Mouse (Mus musculus) embryonic facial prominence, embryonic 14.5 days (tissue): ENCODE data around the gene Lgals8. TPM values are rescaled to one million over a fixed set of nuclear protein-coding genes. Genes with fewer than 3 reads are reported as not detected.
"Not testable (repeated sequence)": the region's sequence is repeated elsewhere in the genome, so short reads cannot be mapped to it uniquely, and the experiment has no call there.

Source experiments
- ATAC-seq: fragments of 200-750 bp; cut with Nextera tagmentation; 2 replicates; pipeline ENCODE4 v1.8.0; 2017; ENCODE audit warnings: low read depth, moderate number of reproducible peaks, moderate TSS enrichment
- DNase-seq: peaks from one replicate; pipeline ENCODE4 v3.0.0-alpha.2; 2015; ENCODE audit warnings: low spot score
- H3K27ac ChIP-seq: fragments of 300-500 bp; sonication (generic); replicated peaks from 2 replicates; pipeline ENCODE4 v1.5.1; 2014; ENCODE audit warnings: low read depth, mild to moderate bottlenecking, low read length, moderate library complexity
- H3K27me3 ChIP-seq: fragments of 300-500 bp; sonication (generic); replicated peaks from 2 replicates; pipeline ENCODE4 v1.6.1; 2014; ENCODE audit warnings: low read length; ENCODE audit not compliant: control insufficient read depth, insufficient read depth
- H3K36me3 ChIP-seq: fragments of 300-500 bp; sonication (generic); 2 replicates; pipeline ENCODE4 v1.6.1; 2014; ENCODE audit warnings: low read length, mixed read lengths; ENCODE audit not compliant: control insufficient read depth, insufficient read depth
- H3K4me1 ChIP-seq: fragments of 300-500 bp; sonication (generic); 2 replicates; pipeline ENCODE4 v1.6.1; 2014; ENCODE audit warnings: antibody characterized with exemption, low read length; ENCODE audit not compliant: control insufficient read depth, insufficient read depth
- H3K4me2 ChIP-seq: fragments of 300-500 bp; sonication (generic); 2 replicates; pipeline ENCODE4 v1.6.1; 2014; ENCODE audit warnings: low read depth, mild to moderate bottlenecking, low read length, moderate library complexity, mixed read lengths
- H3K4me3 ChIP-seq: fragments of 300-500 bp; sonication (generic); 2 replicates; pipeline ENCODE4 v1.5.1; 2014; ENCODE audit warnings: low read depth, mild to moderate bottlenecking, low read length
- H3K9ac ChIP-seq: fragments of 300-500 bp; sonication (generic); 2 replicates; pipeline ENCODE4 v1.6.1; 2014; ENCODE audit warnings: low read depth, mild to moderate bottlenecking, low read length, moderate library complexity, mixed read lengths
- H3K9me3 ChIP-seq: fragments of 300-500 bp; sonication (generic); 2 replicates; pipeline ENCODE4 v1.6.1; 2016; ENCODE audit warnings: low read length; ENCODE audit not compliant: control insufficient read depth
- WGBS: fragments of 180-500 bp; shearing (Covaris S2); extraction: QIAGEN DNeasy Blood & Tissue Kit; methylation state at CpG from one replicate; pipeline ENCODE4 v1.1.7; 2014; 5-methylcytosine and 5-hydroxymethylcytosine counted together
- polyA plus RNA-seq: library from polyadenylated mRNA; unstranded; fragments of >200 nt; fragmentation: Nextera tagmentation; extraction: Ambion mirVana; gene quantifications from 2 replicates; pipeline ENCODE4 v1.2.1, GENCODE M21; 2014

The Lgals8 gene
- polyA plus RNA-seq, 1 experiment from 2014 or later: 22.5 TPM

DNA sequence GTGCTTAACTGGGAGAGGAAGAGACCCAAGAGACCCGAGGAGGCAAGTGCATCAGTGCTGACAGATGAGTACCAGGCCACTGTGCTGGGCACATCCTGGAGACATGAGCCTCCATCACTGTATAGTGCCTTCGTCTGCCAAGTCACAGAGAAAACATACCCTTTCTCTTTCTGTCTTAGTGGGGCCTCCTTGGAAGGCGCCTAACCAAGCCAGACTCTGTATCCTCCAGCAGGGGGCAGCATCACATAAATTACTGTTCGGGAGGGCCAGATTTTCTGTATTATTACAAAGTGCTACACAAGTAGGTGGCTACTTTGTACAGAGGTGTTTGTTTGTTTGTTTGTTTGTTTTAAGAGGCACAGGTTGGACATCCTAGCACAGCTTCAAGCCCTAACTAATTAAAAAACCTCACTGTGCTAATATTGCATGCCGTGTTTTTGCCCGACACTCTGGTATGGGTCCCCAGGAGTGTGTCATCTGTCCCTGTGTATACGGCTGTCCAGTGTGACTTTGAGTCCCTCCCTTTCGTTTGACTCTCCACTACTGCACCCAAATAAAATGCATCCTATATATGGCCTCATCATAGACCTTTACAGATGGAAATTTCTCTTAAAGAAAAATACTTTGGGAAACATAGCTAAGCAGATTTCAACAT is 9.1 kb upstream of the Lgals8 start:
- WGBS: 34% methylated on average over 8 of the region's 8 CpGs
- Histone ChIP-seq H3K4me3 (no peak overlapping the region), H3K9ac (no peak overlapping the region), H3K4me1 (no peaks in the 10 kb centered on the region), H3K4me2 (no peak overlapping the region), H3K27ac (no peak overlapping the region), H3K9me3 (no peaks in the 10 kb centered on the region), H3K27me3 (no peaks in the 10 kb centered on the region), H3K36me3 (no peaks in the 10 kb centered on the region)
- ATAC-seq (peak; percentile 75), DNase-seq (peak; percentile 77)

DNA sequence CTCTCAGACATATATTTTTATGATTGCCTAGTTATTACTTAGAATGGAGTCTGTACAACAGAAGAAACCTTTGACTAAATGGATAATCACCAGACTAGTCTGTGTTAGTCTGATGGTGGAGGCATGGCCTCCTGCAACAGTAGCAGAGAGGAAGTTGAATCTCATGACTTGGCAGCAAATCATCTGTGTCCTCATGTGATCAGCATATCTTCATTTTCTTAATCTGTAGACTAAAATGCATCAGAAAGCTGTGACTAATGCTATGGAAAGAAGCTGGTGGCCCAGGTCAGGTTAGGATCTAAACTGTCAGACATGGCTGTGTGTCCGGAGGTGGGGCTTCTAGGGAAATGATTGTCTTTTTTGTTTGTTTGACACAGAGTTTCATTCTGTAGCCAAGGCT is 3.7 kb upstream of the Lgals8 start:
- H3K27ac ChIP-seq: no peak overlapping the region
- no peaks in the 10 kb centered on the region for H3K4me1 ChIP-seq
- no peak overlapping the region for H3K4me2 ChIP-seq
- no peak overlapping the region for H3K9ac ChIP-seq
- ATAC-seq (no peak), DNase-seq (no peak)
- no peaks in the 10 kb centered on the region for H3K36me3 ChIP-seq
- H3K9me3 ChIP-seq: no peaks in the 10 kb centered on the region
- H3K27me3 ChIP-seq: no peaks in the 10 kb centered on the region
- no peak overlapping the region for H3K4me3 ChIP-seq
- WGBS: 86% methylated on average over 1 of the region's 1 CpGs

DNA sequence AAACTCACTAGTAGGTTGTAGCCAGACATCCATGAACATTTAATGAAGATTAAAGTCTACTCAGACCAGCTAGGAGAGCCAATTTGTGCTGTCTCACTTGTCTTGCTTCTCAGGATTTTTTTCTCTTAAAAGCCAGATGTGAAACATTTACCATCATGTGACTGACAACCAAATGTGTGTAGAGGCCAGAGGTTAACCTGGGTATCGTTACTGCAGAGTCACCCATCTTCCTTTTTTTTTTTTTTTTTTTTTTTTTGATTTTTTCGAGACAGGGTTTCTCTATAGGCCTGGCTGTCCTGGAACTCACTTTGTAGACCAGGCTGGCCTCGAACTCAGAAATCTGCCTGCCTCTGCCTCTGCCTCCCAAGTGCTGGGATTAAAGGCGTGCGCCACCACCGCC is 585 bp downstream of the Lgals8 start:
- not testable (repeated sequence) for H3K9me3 ChIP-seq, H3K36me3 ChIP-seq, ATAC-seq, H3K27ac ChIP-seq, H3K4me1 ChIP-seq, H3K9ac ChIP-seq, H3K4me2 ChIP-seq, DNase-seq, H3K4me3 ChIP-seq, H3K27me3 ChIP-seq
- 77% methylated on average over 6 of the region's 6 CpGs for WGBS

DNA sequence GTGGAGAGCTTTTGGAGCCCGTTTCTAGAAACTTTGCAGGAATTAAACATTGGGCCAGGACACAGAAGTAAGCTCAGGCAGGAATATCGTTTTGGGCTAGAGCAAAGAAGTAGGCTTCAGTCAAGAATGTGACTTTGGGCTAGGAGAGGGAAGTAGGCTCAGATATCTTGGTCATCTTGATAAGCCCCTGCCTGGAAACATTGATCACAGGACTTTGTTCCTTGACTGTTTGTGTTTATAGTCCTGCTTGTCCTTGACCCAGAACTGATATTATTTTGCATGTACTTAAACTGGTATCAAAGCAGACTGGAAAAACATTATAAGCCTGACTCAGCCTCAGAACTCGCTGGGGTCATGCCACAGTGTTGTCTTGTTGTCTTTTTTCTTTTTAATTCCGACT is 2.1 kb downstream of the Lgals8 start:
- no peak overlapping the region for H3K27ac ChIP-seq
- H3K4me2 ChIP-seq: no peak overlapping the region
- no peaks in the 10 kb centered on the region for H3K4me1 ChIP-seq
- H3K9me3 ChIP-seq: no peaks in the 10 kb centered on the region
- no peaks in the 10 kb centered on the region for H3K36me3 ChIP-seq
- no peak for DNase-seq
- H3K9ac ChIP-seq: no peak overlapping the region
- no peak overlapping the region for H3K4me3 ChIP-seq
- H3K27me3 ChIP-seq: no peaks in the 10 kb centered on the region
- ATAC-seq: no peak
- WGBS: 76% methylated on average over 4 of the region's 4 CpGs

DNA sequence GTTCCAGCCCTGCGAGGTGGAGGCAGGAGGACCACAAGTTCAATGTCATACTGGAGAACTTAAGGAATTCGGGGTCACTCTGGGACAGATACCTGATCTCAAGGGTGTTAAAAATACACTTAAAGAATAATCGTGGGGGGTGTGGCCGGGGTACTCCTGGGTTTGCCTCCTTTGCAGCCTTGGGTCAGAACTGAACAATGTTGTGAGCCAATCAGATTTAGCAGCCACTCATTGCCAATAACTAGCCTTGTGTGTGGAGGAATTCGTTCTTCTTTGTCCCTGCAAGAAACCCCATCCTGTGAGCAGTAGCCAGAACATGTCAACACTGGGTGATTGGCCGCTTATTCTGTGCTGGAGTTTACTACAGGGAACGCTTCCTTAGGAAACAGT is 3.0 kb downstream of the Lgals8 start:
- Histone ChIP-seq H3K36me3 (no peaks in the 10 kb centered on the region), H3K27me3 (no peaks in the 10 kb centered on the region), H3K4me3 (peak overlapping the region; percentile 78), H3K9ac (peak overlapping the region; percentile 85), H3K27ac (peak overlapping the region; percentile 59; the same call in 1 of the 2 replicates), H3K4me1 (no peaks in the 10 kb centered on the region), H3K4me2 (peak overlapping the region; percentile 88), H3K9me3 (no peaks in the 10 kb centered on the region)
- WGBS: 2% methylated on average over 7 of the region's 7 CpGs
- ATAC-seq (peak; percentile 27), DNase-seq (peak; percentile 26)

DNA sequence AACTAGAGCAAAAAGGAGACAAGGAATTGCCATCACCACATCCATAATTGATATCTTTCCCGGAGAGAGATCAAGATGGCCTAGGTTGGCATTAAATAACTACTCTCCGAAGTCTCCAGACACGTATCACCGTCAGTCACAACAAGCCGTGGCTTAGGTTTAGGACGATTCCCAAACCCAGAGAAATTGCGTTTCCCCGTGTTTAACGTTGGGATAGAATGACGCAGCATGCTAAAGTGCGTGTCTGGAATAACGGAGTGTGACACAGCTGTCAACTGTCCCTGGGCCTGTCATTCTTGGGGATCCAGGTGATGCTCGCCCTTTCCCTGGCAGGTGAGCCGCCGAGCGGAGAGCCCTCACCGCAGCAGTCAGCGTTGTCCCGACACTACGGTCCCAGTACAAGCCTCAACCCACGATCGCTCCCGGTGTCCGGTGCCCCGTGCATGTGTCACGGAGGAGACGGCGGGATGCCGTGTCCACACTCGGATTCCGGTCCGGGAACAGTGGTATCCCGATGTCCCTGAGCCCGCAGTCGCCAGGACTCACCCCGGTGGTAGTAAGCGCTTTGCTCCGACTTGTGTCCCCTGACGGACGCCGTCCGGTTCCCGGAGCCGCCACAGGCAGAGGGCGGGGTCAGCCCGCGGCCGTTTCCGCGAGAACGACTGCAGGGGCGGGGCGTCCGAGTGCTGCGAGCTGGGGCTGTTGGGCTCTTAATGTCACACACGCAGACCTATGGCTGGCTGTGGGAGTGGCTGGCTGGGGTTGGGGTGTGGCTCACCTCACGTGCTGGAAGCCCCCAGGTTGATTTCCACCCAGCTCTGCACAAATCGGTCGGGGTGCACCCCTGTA is 3.6 kb downstream of the Lgals8 start:
- Histone ChIP-seq H3K36me3 (0 out of 2 replicates have a peak, but pooled peaks cover under 1% of the 10 kb centered on the region), H3K4me1 (no peaks in the 10 kb centered on the region), H3K4me2 (peak overlapping the region; percentile 88), H3K9me3 (no peaks in the 10 kb centered on the region), H3K27me3 (no peaks in the 10 kb centered on the region), H3K4me3 (peak overlapping the region; percentile 78), H3K27ac (peak overlapping the region; percentile 59), H3K9ac (peak overlapping the region; percentile 85)
- peak; percentile 97 for ATAC-seq
- DNase-seq: peak; percentile 95
- under 1% methylated on average over 46 of the region's 59 CpGs for WGBS

DNA sequence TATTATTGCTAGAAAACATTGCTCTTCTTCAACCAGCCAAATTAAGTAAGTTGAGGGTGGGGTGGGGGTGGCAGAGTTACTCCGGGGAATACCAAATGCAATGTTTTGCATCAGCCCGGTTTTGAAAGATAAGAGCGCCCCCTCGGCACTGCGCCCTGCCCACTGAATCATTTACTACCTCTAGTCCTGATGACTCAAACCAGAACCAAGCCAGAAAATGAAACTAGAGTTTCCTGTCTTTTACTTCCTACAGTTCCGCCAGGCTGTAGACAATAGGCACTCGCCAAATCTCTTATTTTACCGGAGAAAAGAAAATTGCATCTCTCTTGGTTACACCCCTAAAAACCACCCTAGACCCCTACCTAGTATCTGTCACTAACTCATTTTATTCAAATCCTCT is 4.3 kb downstream of the Lgals8 start:
- 6% methylated on average over 8 of the region's 8 CpGs for WGBS
- H3K9ac ChIP-seq: peak overlapping the region; percentile 85

DNA sequence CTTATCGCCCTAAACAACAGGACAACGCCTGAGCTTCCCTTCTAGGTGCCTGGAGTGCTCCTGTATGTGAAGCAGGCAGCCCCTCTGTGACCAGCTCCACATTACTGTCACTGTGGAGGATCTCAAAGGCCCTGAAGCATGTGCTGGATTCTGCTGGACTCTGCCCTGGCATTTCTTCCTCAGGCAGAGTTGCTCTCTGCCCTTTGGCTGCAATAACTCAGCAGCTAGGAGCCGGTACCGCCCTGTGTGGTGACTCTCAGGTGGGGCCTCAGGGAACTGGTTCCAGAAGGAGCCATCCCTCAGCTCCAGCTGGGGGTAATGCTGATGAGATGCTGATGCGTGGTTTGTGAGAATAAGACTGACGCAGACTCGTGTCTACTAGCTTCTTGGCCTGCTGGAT is 8.0 kb downstream of the Lgals8 start:
- WGBS: 74% methylated on average over 7 of the region's 7 CpGs

More for the DNA sequence above, 4.3 kb downstream of the Lgals8 start:
- ATAC-seq (no peak), DNase-seq (peak; percentile 60)
- Histone ChIP-seq H3K4me3 (peak overlapping the region; percentile 78), H3K36me3 (peaks cover 5% of the 10 kb centered on the region; the same call in 1 of the 2 replicates), H3K27ac (peak overlapping the region; percentile 59; the same call in 1 of the 2 replicates), H3K4me2 (peak overlapping the region; percentile 88), H3K4me1 (no peaks in the 10 kb centered on the region), H3K9me3 (no peaks in the 10 kb centered on the region), H3K27me3 (no peaks in the 10 kb centered on the region)

More for the DNA sequence above, 8.0 kb downstream of the Lgals8 start:
- peaks cover 5% of the 10 kb centered on the region; the same call in 1 of the 2 replicates for H3K36me3 ChIP-seq
- H3K4me3 ChIP-seq: no peak overlapping the region
- no peak overlapping the region for H3K4me2 ChIP-seq
- H3K9ac ChIP-seq: no peak overlapping the region
- H3K4me1 ChIP-seq: no peaks in the 10 kb centered on the region
- H3K9me3 ChIP-seq: no peaks in the 10 kb centered on the region
- H3K27me3 ChIP-seq: no peaks in the 10 kb centered on the region
- ATAC-seq (no peak), DNase-seq (no peak)
- H3K27ac ChIP-seq: no peak overlapping the region
